Mouse (Mus musculus): ENCODE measurements at regions not wholly inside any gene's neighbourhood (a gene's known extent, or its start where the extent isn't known, plus 50 kb on each side); places are given as distances from the start of the nearest gene placed in this dataset.

GRCm38 (mm10) chr14:98877956-98878355, 116.2 kb downstream of the Rpl36a-ps1 start:
- no peak overlapping the region for H3K9ac ChIP-seq
- no peak overlapping the region for H3K4me3 ChIP-seq
- no peaks in the 10 kb centered on the region for H3K36me3 ChIP-seq
- H3K9me3 ChIP-seq, result no peaks in the 10 kb centered on the region
- H3K27me3 ChIP-seq, result no peaks in the 10 kb centered on the region
- no peaks in the 10 kb centered on the region for H3K4me1 ChIP-seq
- WGBS, result 78% methylated on average over 3 of the region's 3 CpGs
- no peak overlapping the region for H3K4me2 ChIP-seq (replicated peaks)
- no peak for ATAC-seq (ENCODE audit: low FRiP score, low read depth)
- H3K27ac ChIP-seq, result no peak overlapping the region

- ATAC-seq (ENCODE audit: low FRiP score, low read depth), result no peak
- no peaks in the 10 kb centered on the region for H3K27me3 ChIP-seq
- H3K36me3 ChIP-seq, result no peaks in the 10 kb centered on the region
- H3K4me3 ChIP-seq, result no peak overlapping the region
- 83% methylated on average over 9 of the region's 9 CpGs for WGBS
- H3K9me3 ChIP-seq, result no peaks in the 10 kb centered on the region
- no peak overlapping the region for H3K4me2 ChIP-seq (replicated peaks)
- H3K4me1 ChIP-seq, result no peaks in the 10 kb centered on the region
- H3K9ac ChIP-seq, result no peak overlapping the region
- no peak overlapping the region for H3K27ac ChIP-seq
Observed at GRCm38 (mm10) chr14:98873446-98873845, 120.7 kb downstream of the Rpl36a-ps1 start.

GRCm38 (mm10) chr14:98869888-98870287, 124.2 kb downstream of the Rpl36a-ps1 start:
- no peak for ATAC-seq (ENCODE audit: low FRiP score, low read depth)
- Histone ChIP-seq H3K36me3 (no peaks in the 10 kb centered on the region), H3K27me3 (no peaks in the 10 kb centered on the region), H3K4me1 (no peaks in the 10 kb centered on the region), H3K27ac (no peak overlapping the region), H3K9me3 (no peaks in the 10 kb centered on the region), H3K9ac (no peak overlapping the region), H3K4me2 (replicated peaks) (no peak overlapping the region), H3K4me3 (no peak overlapping the region)
- 75% methylated on average over 6 of the region's 6 CpGs for WGBS

- Histone ChIP-seq H3K9me3 (no peaks in the 10 kb centered on the region), H3K4me3 (no peak overlapping the region), H3K27ac (no peak overlapping the region), H3K4me1 (0 out of 2 replicates have a peak, but pooled peaks cover 10% of the 10 kb centered on the region), H3K27me3 (no peaks in the 10 kb centered on the region), H3K36me3 (no peaks in the 10 kb centered on the region), H3K9ac (no peak overlapping the region), H3K4me2 (replicated peaks) (no peak overlapping the region)
- no peak for ATAC-seq (ENCODE audit: low FRiP score, low read depth)
Observed at GRCm38 (mm10) chr14:98866880-98867279, 127.2 kb downstream of the Rpl36a-ps1 start.

- Histone ChIP-seq H3K4me2 (replicated peaks) (peak overlapping the region; percentile 34; the same call in 1 of the 2 replicates), H3K36me3 (no peaks in the 10 kb centered on the region), H3K9me3 (no peaks in the 10 kb centered on the region), H3K4me1 (0 out of 2 replicates have a peak, but pooled peaks cover 10% of the 10 kb centered on the region), H3K4me3 (no peak overlapping the region), H3K9ac (no peak overlapping the region), H3K27me3 (no peaks in the 10 kb centered on the region), H3K27ac (no peak overlapping the region)
- no peak for ATAC-seq (ENCODE audit: low FRiP score, low read depth)
- 56% methylated on average over 6 of the region's 6 CpGs for WGBS
Observed at GRCm38 (mm10) chr14:98864001-98864400, 130.1 kb downstream of the Rpl36a-ps1 start.

- WGBS, result 36% methylated on average over 11 of the region's 11 CpGs
- Histone ChIP-seq H3K36me3 (no peaks in the 10 kb centered on the region), H3K9me3 (no peaks in the 10 kb centered on the region), H3K4me2 (replicated peaks) (peak overlapping the region; percentile 34; the same call in 1 of the 2 replicates), H3K4me1 (0 out of 2 replicates have a peak, but pooled peaks cover 10% of the 10 kb centered on the region), H3K27me3 (no peaks in the 10 kb centered on the region), H3K27ac (no peak overlapping the region), H3K4me3 (no peak overlapping the region), H3K9ac (no peak overlapping the region)
- peak; percentile 28; the same call in 1 of the 2 replicates for ATAC-seq (ENCODE audit: low FRiP score, low read depth)
Observed at GRCm38 (mm10) chr14:98863598-98863997, 130.5 kb downstream of the Rpl36a-ps1 start.

- no peak overlapping the region for H3K4me2 ChIP-seq (replicated peaks)
- 70% methylated on average over 5 of the region's 5 CpGs for WGBS
- 0 out of 2 replicates have a peak, but pooled peaks cover 10% of the 10 kb centered on the region for H3K4me1 ChIP-seq
- no peaks in the 10 kb centered on the region for H3K9me3 ChIP-seq
- no peak overlapping the region for H3K9ac ChIP-seq
- no peaks in the 10 kb centered on the region for H3K27me3 ChIP-seq
- ATAC-seq (ENCODE audit: low FRiP score, low read depth), result no peak
- no peaks in the 10 kb centered on the region for H3K36me3 ChIP-seq
- H3K27ac ChIP-seq, result no peak overlapping the region
- H3K4me3 ChIP-seq, result no peak overlapping the region
Observed at GRCm38 (mm10) chr14:98862095-98862735, 131.9 kb downstream of the Rpl36a-ps1 start.

GRCm38 (mm10) chr14:98858801-98859200, 135.3 kb downstream of the Rpl36a-ps1 start:
- 0 out of 2 replicates have a peak, but pooled peaks have one; percentile 51 for ATAC-seq (ENCODE audit: low FRiP score, low read depth)
- Histone ChIP-seq H3K36me3 (no peaks in the 10 kb centered on the region), H3K4me2 (replicated peaks) (no peak overlapping the region), H3K4me3 (no peak overlapping the region), H3K9ac (no peak overlapping the region), H3K4me1 (0 out of 2 replicates have a peak, but pooled peaks cover 6% of the 10 kb centered on the region), H3K27me3 (no peaks in the 10 kb centered on the region), H3K27ac (no peak overlapping the region), H3K9me3 (no peaks in the 10 kb centered on the region)
- WGBS, result 70% methylated on average over 7 of the region's 7 CpGs

GRCm38 (mm10) chr14:98848500-98848899, 145.6 kb downstream of the Rpl36a-ps1 start:
- H3K27ac ChIP-seq, result no peak overlapping the region
- WGBS, result 30% methylated on average over 1 of the region's 1 CpGs

GRCm38 (mm10) chr14:98844221-98844620, 149.9 kb downstream of the Rpl36a-ps1 start:
- H3K4me2 ChIP-seq (replicated peaks), result no peak overlapping the region
- no peaks in the 10 kb centered on the region for H3K27me3 ChIP-seq
- ATAC-seq (ENCODE audit: low FRiP score, low read depth), result no peak
- WGBS, result 78% methylated on average over 2 of the region's 2 CpGs
- no peaks in the 10 kb centered on the region for H3K9me3 ChIP-seq
- H3K4me1 ChIP-seq, result peaks cover 21% of the 10 kb centered on the region
- H3K9ac ChIP-seq, result no peak overlapping the region
- no peak overlapping the region for H3K4me3 ChIP-seq
- no peak overlapping the region for H3K27ac ChIP-seq
- no peaks in the 10 kb centered on the region for H3K36me3 ChIP-seq

More at GRCm38 (mm10) chr14:98848500-98848899, 145.6 kb downstream of the Rpl36a-ps1 start:
- H3K36me3 ChIP-seq, result no peaks in the 10 kb centered on the region
- no peak for ATAC-seq (ENCODE audit: low FRiP score, low read depth)
- peaks cover 26% of the 10 kb centered on the region for H3K4me1 ChIP-seq
- H3K9me3 ChIP-seq, result no peaks in the 10 kb centered on the region
- H3K4me2 ChIP-seq (replicated peaks), result no peak overlapping the region
- H3K27me3 ChIP-seq, result no peaks in the 10 kb centered on the region
- H3K9ac ChIP-seq, result no peak overlapping the region
- H3K4me3 ChIP-seq, result no peak overlapping the region

GRCm38 (mm10) chr14:98834316-98834715, 159.8 kb downstream of the Rpl36a-ps1 start:
- no peak overlapping the region for H3K9ac ChIP-seq
- no peaks in the 10 kb centered on the region for H3K27me3 ChIP-seq
- ATAC-seq (ENCODE audit: low FRiP score, low read depth), result no peak
- H3K9me3 ChIP-seq, result no peaks in the 10 kb centered on the region
- 65% methylated on average over 5 of the region's 5 CpGs for whole genome bisulfite sequencing
- H3K4me2 ChIP-seq (replicated peaks), result no peak overlapping the region
- H3K36me3 ChIP-seq, result no peaks in the 10 kb centered on the region
- no peak overlapping the region for H3K27ac ChIP-seq
- H3K4me1 ChIP-seq, result peaks cover 11% of the 10 kb centered on the region; the same call in 1 of the 2 replicates
- no peak overlapping the region for H3K4me3 ChIP-seq

GRCm38 (mm10) chr14:98833230-98833999, 160.7 kb downstream of the Rpl36a-ps1 start:
- H3K9ac ChIP-seq, result no peak overlapping the region
- no peaks in the 10 kb centered on the region for H3K9me3 ChIP-seq
- no peak overlapping the region for H3K27ac ChIP-seq
- no peaks in the 10 kb centered on the region for H3K36me3 ChIP-seq
- H3K4me3 ChIP-seq, result no peak overlapping the region
- peaks cover 11% of the 10 kb centered on the region; the same call in 1 of the 2 replicates for H3K4me1 ChIP-seq
- H3K4me2 ChIP-seq (replicated peaks), result no peak overlapping the region
- H3K27me3 ChIP-seq, result no peaks in the 10 kb centered on the region
- ATAC-seq (ENCODE audit: low FRiP score, low read depth), result no peak
- WGBS, result 46% methylated on average over 13 of the region's 13 CpGs

Data from limb, embryonic 13.5 days (tissue).